Mouse (Mus musculus) testis, adult 2 months (tissue): ENCODE data around the gene Csmd2.

Experiments
- CTCF ChIP-seq: fragments of 200-500 bp; IDR thresholded peaks from 2 replicates; pipeline ENCODE4 v1.5.1; 2012; ENCODE audit warnings: low read depth, mild to moderate bottlenecking, inconsistent platforms, low read length, moderate library complexity; ENCODE audit not compliant: control insufficient read depth, insufficient read depth, insufficient replicate concordance
- POLR2A ChIP-seq: fragments of 200-500 bp; IDR thresholded peaks from 2 replicates; pipeline ENCODE4 v1.6.1; 2012; ENCODE audit warnings: low read depth, mild to moderate bottlenecking, inconsistent platforms, low read length, moderate library complexity; ENCODE audit not compliant: control insufficient read depth

DNA sequence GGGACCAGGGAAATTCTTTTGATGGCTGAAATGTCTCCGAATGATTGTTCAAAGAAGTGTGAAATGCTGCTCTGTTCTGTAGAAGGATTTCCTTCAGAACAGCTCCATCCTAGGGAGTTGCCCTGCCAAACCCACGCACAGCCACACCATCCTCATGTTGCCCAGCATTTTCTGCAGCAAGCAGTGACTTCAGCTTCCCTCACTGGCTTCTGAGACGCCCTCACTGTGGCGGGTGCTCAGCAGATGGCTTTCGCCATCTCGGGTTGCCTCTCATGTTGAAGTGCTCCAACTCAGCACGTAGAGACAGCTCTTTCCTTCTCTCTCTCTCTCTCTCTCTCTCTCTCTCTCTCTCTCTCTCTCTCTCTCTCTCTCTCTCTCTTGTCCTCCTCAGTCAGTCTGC is 353.7 kb downstream of the Csmd2 start:
- TF ChIP-seq POLR2A: no peak
- TF ChIP-seq CTCF: no peak
